Mouse (Mus musculus): ENCODE data around the gene Cacnb1. TPM values are rescaled to one million over a fixed set of nuclear protein-coding genes. Genes with fewer than 3 reads are reported as not detected.

Cacnb1 gene
- polyA plus RNA-seq, 1 experiment, result 7.6 TPM

DNA sequence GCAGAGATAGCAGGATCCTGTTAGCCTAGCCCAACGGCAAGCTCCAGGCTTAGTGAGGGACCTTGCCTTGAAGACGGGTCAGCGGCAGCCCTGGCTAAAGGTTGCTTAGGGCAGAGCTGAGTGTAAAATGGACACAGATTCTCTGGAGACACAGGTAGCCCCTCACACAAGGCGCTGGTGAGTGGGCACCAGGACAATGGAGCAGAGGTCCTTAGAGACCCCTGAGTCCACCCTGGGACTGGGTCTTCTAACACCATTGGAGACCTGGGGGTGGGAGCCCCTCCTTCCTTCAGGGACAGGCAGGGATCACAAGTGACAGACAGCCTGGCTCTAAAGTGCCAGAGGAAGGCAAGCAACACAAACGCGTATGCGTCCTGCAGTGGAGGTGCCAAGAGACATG is 52.1 kb downstream of the Cacnb1 start:
- no peak for DNase-seq
- Histone ChIP-seq H3K27me3 (replicated peaks; ENCODE audit: control insufficient read depth, insufficient read depth, low read length) (no peaks in the 10 kb centered on the region), H3K4me1 (ENCODE audit: control insufficient read depth, insufficient read depth, low read length) (peaks cover 12% of the 10 kb centered on the region; the same call in 1 of the 2 replicates), H3K4me3 (ENCODE audit: insufficient read depth, low read depth, low read length) (no peak overlapping the region), H3K36me3 (ENCODE audit: control insufficient read depth, insufficient read depth, low read length) (no peaks in the 10 kb centered on the region), H3K27ac (ENCODE audit: insufficient read depth, low read depth, low read length) (no peak overlapping the region)
- no peak for TF ChIP-seq CTCF (conservative IDR thresholded peaks at IDR 0.05; ENCODE audit: insufficient read depth, insufficient read length, low read depth, low read length)
- no peak for TF ChIP-seq POLR2A (IDR thresholded peaks at IDR 0.05; ENCODE audit: low read depth, low read length)
- 78% methylated on average over 7 of the region's 7 CpGs for WGBS

GRCm38 (mm10) chr11:97968385-97968784 is 54.4 kb downstream of the Cacnb1 start:
- H3K27me3 ChIP-seq (replicated peaks; ENCODE audit: control insufficient read depth, insufficient read depth, low read length), result no peaks in the 10 kb centered on the region
- DNase-seq, result no peak
- no peaks in the 10 kb centered on the region for H3K36me3 ChIP-seq (ENCODE audit: control insufficient read depth, insufficient read depth, low read length)
- no peaks in the 10 kb centered on the region for H3K4me1 ChIP-seq (ENCODE audit: control insufficient read depth, insufficient read depth, low read length)
- no peak for TF ChIP-seq POLR2A (IDR thresholded peaks at IDR 0.05; ENCODE audit: low read depth, low read length)
- WGBS, result 85% methylated on average over 5 of the region's 5 CpGs
- no peak overlapping the region for H3K4me3 ChIP-seq (ENCODE audit: insufficient read depth, low read depth, low read length)
- H3K27ac ChIP-seq (ENCODE audit: insufficient read depth, low read depth, low read length), result no peak overlapping the region

- Histone ChIP-seq H3K4me1 (ENCODE audit: control insufficient read depth, insufficient read depth, low read length) (no peaks in the 10 kb centered on the region), H3K4me3 (ENCODE audit: insufficient read depth, low read depth, low read length) (no peak overlapping the region), H3K36me3 (ENCODE audit: control insufficient read depth, insufficient read depth, low read length) (no peaks in the 10 kb centered on the region), H3K27me3 (replicated peaks; ENCODE audit: control insufficient read depth, insufficient read depth, low read length) (no peaks in the 10 kb centered on the region), H3K27ac (ENCODE audit: insufficient read depth, low read depth, low read length) (no peak overlapping the region)
- no peak for DNase-seq
- no peak for TF ChIP-seq POLR2A (IDR thresholded peaks at IDR 0.05; ENCODE audit: low read depth, low read length)
- TF ChIP-seq CTCF (conservative IDR thresholded peaks at IDR 0.05; ENCODE audit: insufficient read depth, insufficient read length, low read depth, low read length), result no peak
- 53% methylated on average over 2 of the region's 2 CpGs for WGBS
Observed at GRCm38 (mm10) chr11:97967114-97967513, 55.7 kb downstream of the Cacnb1 start.

- peak; percentile 52 for DNase-seq
- no peak overlapping the region for H3K4me3 ChIP-seq (ENCODE audit: insufficient read depth, low read depth, low read length)
- no peak overlapping the region for H3K27ac ChIP-seq (ENCODE audit: insufficient read depth, low read depth, low read length)
- 84% methylated on average over 1 of the region's 1 CpGs for WGBS
- TF ChIP-seq CTCF (conservative IDR thresholded peaks at IDR 0.05; ENCODE audit: insufficient read depth, insufficient read length, low read depth, low read length), result peak; percentile 90
- no peak for TF ChIP-seq POLR2A (IDR thresholded peaks at IDR 0.05; ENCODE audit: low read depth, low read length)
- peaks cover 4% of the 10 kb centered on the region; the same call in 1 of the 2 replicates for H3K4me1 ChIP-seq (ENCODE audit: control insufficient read depth, insufficient read depth, low read length)
- no peaks in the 10 kb centered on the region for H3K36me3 ChIP-seq (ENCODE audit: control insufficient read depth, insufficient read depth, low read length)
- no peaks in the 10 kb centered on the region for H3K27me3 ChIP-seq (replicated peaks; ENCODE audit: control insufficient read depth, insufficient read depth, low read length)
Observed at GRCm38 (mm10) chr11:97960907-97961306, 61.9 kb downstream of the Cacnb1 start.

DNA sequence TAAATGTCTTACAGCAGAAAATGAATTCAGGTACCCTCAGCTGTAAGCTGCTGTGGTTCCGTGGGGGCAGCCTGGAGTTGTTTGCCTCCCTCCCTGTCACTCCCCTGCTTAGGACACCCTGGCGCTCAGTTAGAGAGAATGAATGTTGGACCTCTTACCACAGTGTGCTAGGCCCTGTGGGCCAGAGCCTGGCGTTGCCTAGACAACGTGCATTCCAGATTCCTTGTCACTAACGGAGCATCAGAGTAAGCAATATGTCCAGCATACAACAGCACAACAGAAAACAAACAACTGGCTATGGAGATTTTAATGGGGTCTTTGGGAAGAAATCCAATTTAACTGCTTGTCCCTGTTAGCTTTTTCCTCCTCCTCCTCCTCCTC is 63.5 kb downstream of the Cacnb1 start:
- WGBS, result 57% methylated on average over 5 of the region's 5 CpGs

DNA sequence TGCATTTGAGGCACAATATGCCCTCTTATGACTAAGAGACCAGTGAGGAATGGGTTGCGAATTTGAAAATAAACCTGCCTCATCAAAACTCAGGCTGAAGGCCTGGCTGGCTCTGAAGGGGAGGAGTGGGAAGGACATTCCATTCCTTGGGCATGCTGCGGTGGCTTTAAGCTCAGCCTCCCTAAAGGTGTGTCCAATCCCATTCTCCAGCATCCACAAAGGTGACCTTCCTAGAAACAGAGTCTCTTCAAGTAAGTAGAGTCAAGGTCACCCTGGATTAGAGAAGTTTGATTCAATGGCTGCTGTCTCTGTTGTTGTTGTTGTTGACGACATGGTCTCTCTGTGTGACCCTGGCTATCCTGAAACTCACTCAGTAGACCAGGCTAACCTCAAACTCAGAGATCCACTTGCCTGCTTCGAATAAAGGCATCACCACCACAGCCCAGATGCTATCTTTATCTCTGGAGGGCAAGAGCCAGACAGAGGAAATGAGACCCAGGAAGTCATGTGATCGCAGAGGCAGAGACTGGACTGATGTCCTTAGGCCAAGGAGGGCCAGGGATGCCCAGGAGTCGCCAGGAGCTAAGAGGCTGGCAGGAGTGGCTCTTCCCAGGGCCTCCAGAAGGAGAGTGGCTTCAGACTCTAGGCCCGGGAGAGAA is 64.1 kb downstream of the Cacnb1 start:
- Histone ChIP-seq H3K27ac (ENCODE audit: insufficient read depth, low read depth, low read length) (no peak overlapping the region), H3K36me3 (ENCODE audit: control insufficient read depth, insufficient read depth, low read length) (no peaks in the 10 kb centered on the region), H3K4me3 (ENCODE audit: insufficient read depth, low read depth, low read length) (no peak overlapping the region), H3K27me3 (replicated peaks; ENCODE audit: control insufficient read depth, insufficient read depth, low read length) (no peaks in the 10 kb centered on the region), H3K4me1 (ENCODE audit: control insufficient read depth, insufficient read depth, low read length) (peaks cover 4% of the 10 kb centered on the region; the same call in 1 of the 2 replicates)
- DNase-seq, result no peak
- 74% methylated on average over 7 of the region's 7 CpGs for WGBS
- TF ChIP-seq CTCF (conservative IDR thresholded peaks at IDR 0.05; ENCODE audit: insufficient read depth, insufficient read length, low read depth, low read length), result no peak
- TF ChIP-seq POLR2A (IDR thresholded peaks at IDR 0.05; ENCODE audit: low read depth, low read length), result no peak

More for the DNA sequence above, 63.5 kb downstream of the Cacnb1 start:
- H3K27me3 ChIP-seq (replicated peaks; ENCODE audit: control insufficient read depth, insufficient read depth, low read length), result no peaks in the 10 kb centered on the region
- TF ChIP-seq POLR2A (IDR thresholded peaks at IDR 0.05; ENCODE audit: low read depth, low read length), result no peak
- no peak for TF ChIP-seq CTCF (conservative IDR thresholded peaks at IDR 0.05; ENCODE audit: insufficient read depth, insufficient read length, low read depth, low read length)
- peaks cover 4% of the 10 kb centered on the region; the same call in 1 of the 2 replicates for H3K4me1 ChIP-seq (ENCODE audit: control insufficient read depth, insufficient read depth, low read length)
- no peak overlapping the region for H3K4me3 ChIP-seq (ENCODE audit: insufficient read depth, low read depth, low read length)
- no peaks in the 10 kb centered on the region for H3K36me3 ChIP-seq (ENCODE audit: control insufficient read depth, insufficient read depth, low read length)
- DNase-seq, result no peak
- no peak overlapping the region for H3K27ac ChIP-seq (ENCODE audit: insufficient read depth, low read depth, low read length)

DNA sequence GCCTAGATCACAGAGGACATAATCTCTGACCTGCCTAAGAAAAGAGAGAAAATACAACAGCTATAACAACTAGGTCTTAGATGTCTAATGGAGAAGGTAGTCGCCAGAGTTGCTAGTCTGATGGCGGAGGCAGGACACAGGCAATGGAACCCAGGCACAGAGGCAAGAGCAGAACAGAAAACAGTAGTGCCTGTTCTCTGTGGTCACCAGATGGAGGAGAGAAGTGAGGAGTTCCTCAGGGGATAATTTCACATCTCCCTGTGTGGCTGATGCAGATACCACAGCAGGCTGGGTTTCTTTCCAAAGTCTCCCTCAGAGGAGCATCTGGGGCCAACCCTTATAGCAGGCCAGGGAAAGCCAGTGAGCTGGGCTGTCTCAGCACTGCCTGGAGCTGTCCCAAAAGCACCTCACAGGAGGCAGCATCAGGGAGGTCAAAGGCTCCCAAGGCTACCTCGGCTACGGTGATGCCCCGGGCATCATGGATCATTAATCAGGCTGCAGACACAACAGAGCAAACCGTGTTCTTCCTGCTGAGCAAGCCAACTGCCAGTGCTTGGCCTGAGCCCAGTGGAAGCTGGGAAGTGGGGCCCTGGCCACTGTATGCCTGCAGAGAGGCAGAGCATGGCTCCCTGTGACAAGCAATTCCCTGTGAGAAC is 65.8 kb downstream of the Cacnb1 start:
- Histone ChIP-seq H3K27ac (ENCODE audit: insufficient read depth, low read depth, low read length) (no peak overlapping the region), H3K4me1 (ENCODE audit: control insufficient read depth, insufficient read depth, low read length) (peaks cover 4% of the 10 kb centered on the region; the same call in 1 of the 2 replicates), H3K36me3 (ENCODE audit: control insufficient read depth, insufficient read depth, low read length) (no peaks in the 10 kb centered on the region), H3K4me3 (ENCODE audit: insufficient read depth, low read depth, low read length) (no peak overlapping the region), H3K27me3 (replicated peaks; ENCODE audit: control insufficient read depth, insufficient read depth, low read length) (no peaks in the 10 kb centered on the region)
- 31% methylated on average over 6 of the region's 6 CpGs for WGBS
- TF ChIP-seq CTCF (conservative IDR thresholded peaks at IDR 0.05; ENCODE audit: insufficient read depth, insufficient read length, low read depth, low read length) (no peak), POLR2A (IDR thresholded peaks at IDR 0.05; ENCODE audit: low read depth, low read length) (no peak)
- peak; percentile 94 for DNase-seq

All from kidney, adult 2 months (tissue).